In the genomic region with DNA sequence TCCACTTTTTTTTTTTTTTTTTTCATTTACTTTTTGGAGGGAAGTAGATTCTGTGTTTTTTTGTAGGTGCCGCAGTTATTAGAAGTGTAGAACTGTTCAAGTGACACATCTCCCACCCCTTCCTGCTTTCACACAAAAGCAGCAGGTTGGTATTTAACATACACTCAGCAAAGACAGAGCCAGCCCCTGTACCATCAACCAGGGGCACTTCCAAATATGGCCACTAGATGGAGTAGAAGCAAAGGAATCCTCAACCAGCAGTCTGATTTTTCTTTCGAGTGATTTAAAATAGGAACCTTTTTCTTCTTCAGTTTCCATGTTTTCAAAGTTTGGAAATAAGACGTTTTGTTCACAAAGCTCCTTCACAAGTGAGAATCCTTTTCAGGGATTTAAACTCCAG, we compare ENCODE assay signal across 8 mouse cellular contexts.
DNase-seq lines count a peak whose midpoint lies in the region; TF ChIP-seq lines count a peak whose summit lies in the region.

No protein-coding gene starts in this region.

- H3K4me3 ChIP-seq in gastrocnemius, adult 2 months = no peak overlapping the region

- DNase-seq in gastrocnemius, adult 2 months = peak; percentile 31
- no peak for DNase-seq in gastrocnemius, postnatal 25 days
- peak; percentile 28 for DNase-seq in Muller cell, postnatal 12 days (ENCODE audit: inconsistent ontology term)
- DNase-seq in cerebellum, postnatal 14 days = peak; percentile 85 to 87
- DNase-seq in frontal cortex, postnatal 25 days (ENCODE audit: low spot score in 2 of 2) = peak; percentile 22 to 59
- peak; percentile 59 for DNase-seq in layer of hippocampus, adult 9-11 months
- peak; percentile 84 for DNase-seq in lung, postnatal 36 days
- DNase-seq in right cerebral cortex, postnatal 10 days (ENCODE audit: low spot score in 2 of 2) = peak; percentile 77 to 84

- H3K27ac ChIP-seq in gastrocnemius, adult 2 months = no peak overlapping the region

- no peak; the same call in 1 of the 2 replicates for TF ChIP-seq CTCF in gastrocnemius, adult 2 months (IDR thresholded peaks at IDR 0.05)

- intact Hi-C loops in gastrocnemius, adult 2 months (cut with DNase I) = loop anchor here (1.0 to 10.0 kb wide), 3 partner anchors 138 to 405 kb away; a partner anchor contains a TSS
